Mouse (Mus musculus): ENCODE measurements around the gene Mgat4b. TPM values are rescaled to one million over a fixed set of nuclear protein-coding genes. Genes with fewer than 3 reads are reported as not detected.

Gene Mgat4b
- polyA plus RNA-seq (2017; shearing (Covaris generic)) = 1 to 10 TPM; 1.0 to 2.7 (median 1.3) TPM

GRCm38 (mm10) chr11:50210505-50211151 is at the start of gene Mgat4b, which contains the start of gene Sqstm1:
TSS of gene Mgat4b (plus strand) at chr11:50210890.
TSS of gene Sqstm1 (minus strand) at chr11:50210827.
- peak; percentile 65 for ATAC-seq

- ATAC-seq = no peak
Observed at GRCm38 (mm10) chr11:50161578-50162304, 48.9 kb upstream of the Mgat4b start.

DNA sequence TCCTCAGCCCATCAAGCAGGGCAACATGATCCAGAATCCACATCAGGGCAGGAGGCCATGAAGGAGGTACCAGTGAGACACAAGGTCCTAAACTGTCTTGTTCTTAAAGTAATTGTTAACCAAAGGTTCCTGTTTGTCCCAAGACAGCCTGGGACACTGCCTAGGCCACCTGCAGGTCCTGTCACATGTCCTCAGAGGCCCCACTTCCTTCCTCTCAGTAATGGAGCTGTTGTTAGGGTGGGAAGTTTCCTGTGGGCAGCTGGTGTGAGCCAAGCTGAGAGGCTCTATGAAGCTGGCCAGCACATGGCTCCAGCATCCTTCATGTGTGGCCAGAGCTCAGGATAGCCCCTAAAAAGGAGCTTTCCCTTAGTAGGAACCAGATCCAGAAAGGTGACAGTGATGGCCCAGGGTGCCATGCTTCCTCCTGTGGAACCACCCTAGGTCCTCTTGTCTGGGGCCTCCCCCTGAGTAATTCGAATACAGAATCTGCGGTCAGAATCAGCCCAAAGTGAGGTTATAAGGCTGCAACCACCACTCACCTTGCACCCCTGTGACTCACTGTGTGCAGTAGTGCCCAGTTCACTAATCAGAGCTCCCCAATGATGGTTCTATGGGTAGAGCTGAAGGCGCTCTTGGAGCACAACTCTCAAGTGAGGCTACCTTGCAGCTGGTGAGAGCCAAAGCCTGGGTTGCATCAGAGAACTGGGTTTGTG is 48.2 kb upstream of the Mgat4b start:
- no peak for ATAC-seq

DNA sequence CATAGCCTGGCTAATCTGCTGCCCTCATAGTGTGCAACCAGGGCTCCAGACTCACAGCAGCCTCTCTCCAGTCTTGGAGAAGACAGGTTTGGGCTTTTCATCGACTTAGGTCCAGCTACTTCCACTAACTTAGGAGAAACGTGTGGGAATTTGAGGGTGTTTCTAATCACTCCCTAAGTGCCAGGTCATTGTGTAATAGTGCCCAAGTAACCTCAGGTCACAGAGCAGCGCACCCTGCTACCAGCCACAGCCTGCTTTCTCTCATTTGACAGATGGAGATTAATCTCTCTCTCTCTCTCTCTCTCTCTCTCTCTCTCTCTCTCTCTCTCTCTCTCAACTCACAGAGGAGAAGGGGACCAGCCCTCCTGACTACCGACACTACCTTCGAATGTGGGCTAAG is 42.3 kb upstream of the Mgat4b start:
- no peak for ATAC-seq

GRCm38 (mm10) chr11:50174111-50174729 is 36.5 kb upstream of the Mgat4b start, which contains the start of gene Mrnip:
TSS of gene Mrnip (plus strand) at chr11:50174444.
- ATAC-seq = peak; percentile 40

DNA sequence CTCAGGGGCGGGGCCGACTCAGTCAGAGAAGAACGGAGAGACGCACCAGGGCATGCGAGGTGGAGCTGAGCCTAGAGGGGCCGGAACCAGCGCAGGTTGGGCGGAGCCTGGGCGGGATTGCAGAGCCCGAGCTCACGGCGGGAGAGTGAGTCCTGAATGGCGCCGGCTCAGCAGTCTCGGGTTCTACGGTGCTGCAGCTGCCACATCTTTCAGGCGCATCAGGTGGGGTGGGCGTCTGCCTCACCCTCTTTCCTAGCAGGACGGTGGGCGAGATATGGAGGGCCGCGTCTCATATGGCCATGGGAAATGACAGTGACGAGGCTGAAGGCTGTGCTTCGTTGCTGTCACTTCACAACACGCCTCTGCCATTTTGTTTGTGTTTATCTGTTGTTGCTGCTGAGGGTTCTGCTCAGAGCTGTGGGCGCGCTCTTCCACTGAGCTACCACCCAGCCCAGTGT is 35.9 kb upstream of the Mgat4b start:
- ATAC-seq = peak; percentile 100

DNA sequence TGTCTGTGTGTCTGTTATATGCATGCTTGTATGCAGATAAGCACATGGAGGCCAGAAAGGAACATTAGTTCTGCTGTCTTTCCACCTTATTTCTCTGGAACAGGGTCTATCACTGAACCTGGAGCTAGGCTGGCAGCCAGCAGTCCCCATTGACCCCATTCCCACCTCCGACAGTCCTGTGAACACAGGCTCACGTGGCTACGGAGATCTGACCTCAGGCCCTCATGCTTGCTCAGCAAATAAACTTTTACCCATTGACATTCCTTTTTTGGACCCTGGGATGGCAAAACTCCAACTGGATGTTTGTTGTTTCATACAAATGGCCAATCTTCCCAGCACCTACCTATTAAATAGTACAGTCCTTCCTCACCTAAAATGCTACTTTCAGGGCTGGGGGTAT is 34.3 kb upstream of the Mgat4b start:
- ATAC-seq = no peak

GRCm38 (mm10) chr11:50177111-50177510 is 33.6 kb upstream of the Mgat4b start:
- no peak for ATAC-seq

DNA sequence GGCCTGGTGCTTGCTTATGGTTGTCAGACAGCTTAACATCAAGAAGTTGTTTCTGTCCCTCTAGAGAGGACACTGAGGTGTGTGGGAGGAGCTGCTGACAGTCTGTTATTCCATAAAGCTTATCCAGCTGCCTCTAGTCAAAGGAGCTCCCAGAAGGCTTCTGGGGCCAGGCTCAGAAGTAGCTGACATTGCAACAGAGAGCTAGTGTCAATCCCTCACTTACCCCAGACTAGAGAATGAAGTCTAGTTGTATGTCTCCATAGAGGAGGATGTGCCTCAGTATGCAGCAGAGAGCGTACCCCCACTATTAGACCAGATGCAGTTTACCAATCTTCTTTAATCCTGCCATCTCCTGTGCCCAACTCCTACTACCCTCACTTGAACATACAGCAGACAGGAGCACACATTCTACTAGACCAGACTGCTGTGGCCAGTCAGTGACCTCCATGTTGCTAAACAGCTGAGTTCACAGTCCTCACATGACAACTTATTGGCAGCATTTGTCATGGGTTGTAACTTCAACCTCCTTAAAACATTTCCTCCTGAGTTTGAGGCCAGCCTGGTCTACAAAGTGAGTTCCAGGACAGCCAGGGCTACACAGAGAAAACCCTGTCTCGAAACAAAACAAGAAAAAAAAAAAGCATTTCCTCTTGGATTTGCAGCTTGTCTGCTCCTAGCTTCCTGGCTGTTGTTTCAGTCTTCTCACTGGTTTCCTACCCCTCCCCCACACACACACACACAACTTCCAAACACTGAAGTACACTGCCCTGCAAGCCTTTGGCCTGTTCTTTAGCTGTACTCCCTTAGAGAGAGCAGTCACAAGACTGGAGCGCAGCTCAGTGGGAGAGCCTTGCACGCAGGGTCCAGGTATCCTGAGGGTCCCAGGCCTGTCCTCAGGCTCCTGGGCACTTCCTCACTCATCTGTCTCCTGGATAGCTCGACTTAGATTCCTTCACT is 31.9 kb upstream of the Mgat4b start:
- no peak for ATAC-seq

- ATAC-seq = no peak
Observed at GRCm38 (mm10) chr11:50180478-50181231, 30.0 kb upstream of the Mgat4b start.

- no peak for ATAC-seq
Observed at GRCm38 (mm10) chr11:50182702-50183101, 28.0 kb upstream of the Mgat4b start.

DNA sequence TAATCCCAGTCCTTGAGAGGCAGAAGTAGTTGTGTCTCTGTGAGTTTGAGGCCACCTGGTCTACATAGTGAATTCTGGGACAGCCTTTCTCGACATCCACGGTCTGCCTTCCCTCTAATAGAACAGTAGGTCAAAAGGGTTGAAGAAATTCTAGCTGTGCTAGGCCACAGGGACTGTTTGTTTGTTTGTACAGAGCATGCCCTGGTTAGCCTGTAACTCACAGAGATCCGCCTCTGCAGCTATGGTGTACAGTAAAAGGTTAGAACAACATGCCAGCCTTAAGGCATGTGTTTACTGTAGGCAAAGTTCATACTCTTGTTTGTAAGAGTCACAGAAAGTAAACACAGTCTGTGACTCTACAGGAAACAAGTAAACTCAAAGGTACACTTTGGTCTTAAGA is 25.9 kb upstream of the Mgat4b start:
- no peak for ATAC-seq

DNA sequence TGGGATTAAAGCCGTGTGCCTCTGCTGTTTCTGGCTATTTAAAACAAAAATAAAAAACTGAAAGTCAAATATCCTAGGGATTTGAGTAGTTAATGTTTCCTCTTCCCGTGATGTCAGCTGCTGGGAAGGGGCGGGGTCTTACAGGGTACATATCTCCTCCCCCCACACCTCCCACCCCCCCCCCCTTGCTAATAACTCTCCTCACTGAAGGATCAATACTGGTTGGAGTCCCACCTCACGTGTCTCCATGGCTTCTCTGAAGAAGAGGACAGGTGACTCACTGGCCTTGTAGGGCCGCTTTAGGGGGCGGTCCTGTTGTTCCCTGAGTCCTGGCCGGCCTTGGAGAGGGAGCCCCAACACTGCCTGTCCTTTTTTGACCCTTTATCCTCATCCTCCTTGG is 22.0 kb upstream of the Mgat4b start:
- ATAC-seq = no peak

DNA sequence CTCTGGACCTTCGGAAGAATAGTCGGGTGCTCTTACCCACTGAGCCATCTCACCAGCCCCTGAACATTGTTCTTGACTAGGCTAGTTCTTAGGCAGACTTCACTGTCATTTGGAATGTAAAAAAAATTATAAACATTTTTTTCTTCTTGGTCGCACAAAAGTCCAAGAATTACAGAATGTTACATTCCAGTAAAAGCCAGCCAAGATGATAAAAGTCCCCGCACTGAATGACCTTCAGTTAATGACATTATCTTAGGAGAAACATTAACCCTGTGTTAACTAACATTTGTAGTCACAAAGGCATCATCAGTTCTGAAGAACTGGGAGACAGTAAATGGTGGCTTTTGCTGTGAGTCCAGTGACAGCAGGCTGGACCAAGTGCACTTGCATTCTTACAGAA is 20.3 kb upstream of the Mgat4b start:
- ATAC-seq = no peak

- no peak for ATAC-seq
Observed at GRCm38 (mm10) chr11:50192278-50192677, 18.4 kb upstream of the Mgat4b start.

- no peak for ATAC-seq
Observed at GRCm38 (mm10) chr11:50194070-50194469, 16.6 kb upstream of the Mgat4b start.

DNA sequence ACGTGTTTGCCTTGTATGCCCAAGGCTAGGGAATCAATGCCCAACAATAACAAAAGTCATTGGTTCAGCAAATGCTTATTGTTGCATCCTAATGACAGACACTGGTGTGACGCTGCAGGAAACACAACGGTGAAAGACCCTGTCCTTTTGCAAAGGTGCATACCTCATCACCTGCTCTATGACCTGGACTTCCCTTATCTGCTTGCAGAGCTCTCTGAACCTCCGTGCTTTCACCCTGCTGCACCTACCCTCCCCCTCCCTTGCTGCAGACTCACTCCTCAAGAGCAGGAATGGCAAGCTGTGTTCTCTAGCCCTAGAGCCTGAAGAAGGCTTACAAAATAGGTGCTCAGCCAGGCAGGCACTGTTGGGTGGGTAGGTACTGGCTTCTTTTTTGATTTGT is 15.9 kb upstream of the Mgat4b start:
- no peak for ATAC-seq

- ATAC-seq = no peak
Observed at GRCm38 (mm10) chr11:50197500-50197899, 13.2 kb upstream of the Mgat4b start.

DNA sequence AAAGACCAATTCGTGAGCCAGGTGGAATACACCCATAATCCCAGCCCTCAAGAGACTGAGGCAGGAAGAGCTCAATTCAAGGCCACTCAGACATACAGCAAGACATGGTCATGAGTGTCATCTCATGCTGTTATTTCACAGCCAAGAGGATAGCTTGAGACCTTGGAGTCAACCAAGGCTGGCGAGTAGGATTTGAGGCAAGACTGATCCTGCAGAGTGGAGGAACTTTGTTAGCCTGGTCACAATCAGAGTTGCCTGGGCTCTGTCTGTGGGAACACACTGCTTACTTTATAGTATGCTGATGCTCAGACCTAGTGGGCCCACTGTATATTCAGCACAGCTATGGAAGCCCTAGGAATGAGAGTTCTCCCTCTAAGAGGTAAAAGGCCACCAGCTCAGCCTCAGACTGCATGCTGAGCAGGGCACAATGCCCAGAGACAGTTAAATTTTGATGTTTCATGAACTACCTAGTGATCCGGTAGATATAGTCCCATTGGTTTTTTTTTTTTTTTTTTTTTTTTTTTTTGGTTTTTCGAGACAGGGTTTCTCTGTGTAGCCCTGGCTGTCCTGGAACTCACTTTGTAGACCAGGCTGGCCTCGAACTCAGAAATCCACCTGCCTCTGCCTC is 12.4 kb upstream of the Mgat4b start:
- no peak for ATAC-seq

- ATAC-seq = no peak
Observed at GRCm38 (mm10) chr11:50198916-50199315, 11.8 kb upstream of the Mgat4b start.

DNA sequence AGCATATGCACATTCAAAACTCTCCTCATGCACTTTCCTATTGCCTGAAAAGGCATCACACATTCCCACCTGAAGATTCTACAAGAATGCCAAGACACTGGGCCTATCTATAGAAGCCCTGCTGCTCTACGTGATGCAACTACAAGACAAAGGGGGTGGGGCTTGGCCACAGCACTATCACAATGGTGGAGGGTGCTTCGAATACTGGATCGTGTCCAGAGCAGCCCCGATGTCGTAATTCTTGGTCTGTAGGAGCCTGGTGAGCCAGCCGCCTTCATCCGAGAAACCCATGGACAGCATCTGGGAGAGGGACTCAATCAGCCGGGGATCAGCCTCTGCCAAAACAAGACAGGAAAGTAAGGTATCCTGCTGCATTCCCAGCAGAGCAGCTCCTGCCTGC is 10.1 kb upstream of the Mgat4b start:
- ATAC-seq = no peak

Data from inflammation-experienced regulatory T-cells, adult 6 months (primary cell).